Mouse (Mus musculus): ENCODE measurements around the gene Olfr1274-ps. TPM values are rescaled to one million over a fixed set of nuclear protein-coding genes. Genes with fewer than 3 reads are reported as not detected.
"Not testable (repeated sequence)": the region's sequence is repeated elsewhere in the genome, so short reads cannot be mapped to it uniquely, and the experiment has no call there.

Olfr1274-ps gene
- total RNA-seq (2021) = not detected

DNA sequence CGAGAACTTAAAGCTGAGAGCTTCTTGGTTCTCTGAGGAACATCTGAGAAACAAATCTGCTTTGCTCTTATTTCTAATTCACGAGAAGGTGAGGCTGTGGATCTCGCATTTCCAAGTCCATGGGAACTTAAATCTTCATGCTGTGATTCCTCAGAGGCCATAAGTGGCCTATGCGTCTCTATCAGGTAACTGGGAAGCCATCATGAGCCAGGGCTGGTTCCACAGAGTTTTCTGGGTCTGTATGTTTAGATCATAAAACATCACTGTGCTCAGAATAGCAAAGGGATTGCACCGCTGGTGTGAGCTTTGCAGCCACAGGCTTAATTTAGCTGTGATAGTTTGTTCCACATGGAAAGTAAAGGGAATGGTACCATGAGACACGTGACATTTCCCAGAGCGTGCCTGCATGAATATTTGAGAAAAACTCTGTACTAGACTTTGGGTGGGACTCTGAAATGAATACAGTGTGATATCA lies at the start of gene Olfr1274-ps:
TSS of gene Olfr1274-ps (plus strand) at position 51 of the 475 bp plus-strand sequence.
- intact Hi-C loops (cut with DNase I); DNase-seq (ENCODE audit: low spot score): not testable (repeated sequence)

GRCm38 (mm10) chr2:90351047-90351446 lies 47.4 kb upstream of the Olfr1274-ps start:
- intact Hi-C loops (cut with DNase I); DNase-seq (ENCODE audit: low spot score): not testable (repeated sequence)

GRCm38 (mm10) chr2:90351540-90351939 lies 46.9 kb upstream of the Olfr1274-ps start:
- intact Hi-C loops (cut with DNase I) = not testable (repeated sequence)

GRCm38 (mm10) chr2:90359229-90359628 lies 39.3 kb upstream of the Olfr1274-ps start:
- intact Hi-C loops (cut with DNase I) = not testable (repeated sequence)

More at GRCm38 (mm10) chr2:90351540-90351939, 46.9 kb upstream of the Olfr1274-ps start:
- DNase-seq (ENCODE audit: low spot score) = not testable (repeated sequence)

GRCm38 (mm10) chr2:90360199-90360598 lies 38.3 kb upstream of the Olfr1274-ps start:
- intact Hi-C loops (cut with DNase I) = not testable (repeated sequence)

More at GRCm38 (mm10) chr2:90359229-90359628, 39.3 kb upstream of the Olfr1274-ps start:
- not testable (repeated sequence) for DNase-seq (ENCODE audit: low spot score)

DNA sequence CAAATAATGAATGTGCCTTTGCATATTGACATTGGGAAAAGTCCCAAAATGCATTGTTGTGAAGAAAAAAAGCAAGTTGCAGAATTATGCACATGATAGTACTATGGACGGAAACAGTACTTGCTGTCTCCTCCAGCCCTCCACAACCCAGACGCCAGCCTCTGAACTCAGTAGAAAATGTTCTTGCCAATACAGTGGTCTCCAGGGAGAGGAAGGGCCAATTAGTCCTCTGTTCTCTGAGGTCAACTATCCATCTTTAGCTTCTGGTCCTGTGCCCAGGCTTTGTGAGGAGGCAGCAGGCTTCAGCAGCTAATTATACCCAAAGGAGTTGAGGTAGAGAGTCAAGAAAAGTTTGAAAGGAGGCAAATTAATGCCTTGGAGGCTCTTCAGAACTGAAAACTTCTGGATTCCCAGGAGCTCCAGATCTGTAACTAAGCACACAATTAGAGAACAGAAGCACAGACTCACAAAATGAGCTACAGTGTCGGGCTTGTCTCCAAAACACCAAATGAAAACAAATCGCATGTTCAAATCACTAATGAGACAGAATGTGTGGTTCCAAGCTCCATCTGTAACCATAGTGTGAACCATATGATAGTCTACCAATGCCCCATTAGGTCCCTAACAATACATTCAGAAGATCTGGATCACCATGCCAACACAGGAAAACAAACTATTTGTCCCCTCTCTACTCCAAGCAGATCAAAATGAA lies 15.8 kb downstream of the Olfr1274-ps start:
- DNase-seq (ENCODE audit: low spot score); intact Hi-C loops (cut with DNase I): not testable (repeated sequence)

More at GRCm38 (mm10) chr2:90360199-90360598, 38.3 kb upstream of the Olfr1274-ps start:
- DNase-seq (ENCODE audit: low spot score) = not testable (repeated sequence)

- DNase-seq (ENCODE audit: low spot score); intact Hi-C loops (cut with DNase I): not testable (repeated sequence)
Measured at GRCm38 (mm10) chr2:90422282-90422681, 23.8 kb downstream of the Olfr1274-ps start.

DNA sequence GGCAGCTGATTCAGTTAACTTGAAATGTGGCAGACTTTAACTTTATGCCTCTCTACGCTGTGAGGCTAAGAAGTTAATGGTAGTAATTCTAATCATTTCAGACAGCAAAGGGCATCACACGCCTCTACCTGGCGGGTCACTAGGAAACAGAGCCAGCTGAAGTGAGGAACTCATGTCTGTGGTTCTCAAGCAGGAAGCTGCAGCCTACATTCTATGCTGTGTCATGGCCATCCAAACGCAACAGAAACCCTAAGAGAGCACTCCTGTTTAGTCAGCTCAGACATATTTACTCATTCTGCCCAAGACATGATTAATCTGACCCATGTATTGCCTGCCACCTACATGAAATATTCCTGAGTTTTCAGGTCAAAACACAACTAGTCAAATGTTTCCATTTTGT lies 26.5 kb downstream of the Olfr1274-ps start:
- intact Hi-C loops (cut with DNase I) = not testable (repeated sequence)

GRCm38 (mm10) chr2:90428988-90429717 lies 30.7 kb downstream of the Olfr1274-ps start:
- intact Hi-C loops (cut with DNase I); DNase-seq (ENCODE audit: low spot score): not testable (repeated sequence)

More for the DNA sequence above, 26.5 kb downstream of the Olfr1274-ps start:
- not testable (repeated sequence) for DNase-seq (ENCODE audit: low spot score)

- DNase-seq (ENCODE audit: low spot score); intact Hi-C loops (cut with DNase I): not testable (repeated sequence)
Measured at GRCm38 (mm10) chr2:90429782-90430181, 31.3 kb downstream of the Olfr1274-ps start.

DNA sequence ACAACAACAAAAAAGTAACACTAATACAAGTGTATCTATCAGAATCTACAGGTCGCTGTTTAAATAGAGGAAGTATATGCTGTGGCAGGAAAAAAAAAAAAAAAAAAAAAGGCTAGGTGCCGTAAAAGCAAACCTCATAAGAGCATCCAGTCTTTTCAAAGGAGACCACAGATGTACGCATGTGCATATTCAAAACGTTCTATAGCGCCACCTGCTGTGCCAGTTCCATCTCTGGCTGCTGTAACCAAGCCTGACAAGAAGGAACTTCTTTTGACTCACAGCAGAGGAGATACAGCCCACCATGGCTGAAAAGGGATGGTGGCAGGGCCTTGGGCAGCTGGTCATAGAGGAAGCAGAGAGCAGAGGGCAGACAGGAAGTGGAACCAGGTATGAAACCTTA lies 39.0 kb downstream of the Olfr1274-ps start:
- DNase-seq (ENCODE audit: low spot score); intact Hi-C loops (cut with DNase I): not testable (repeated sequence)

DNA sequence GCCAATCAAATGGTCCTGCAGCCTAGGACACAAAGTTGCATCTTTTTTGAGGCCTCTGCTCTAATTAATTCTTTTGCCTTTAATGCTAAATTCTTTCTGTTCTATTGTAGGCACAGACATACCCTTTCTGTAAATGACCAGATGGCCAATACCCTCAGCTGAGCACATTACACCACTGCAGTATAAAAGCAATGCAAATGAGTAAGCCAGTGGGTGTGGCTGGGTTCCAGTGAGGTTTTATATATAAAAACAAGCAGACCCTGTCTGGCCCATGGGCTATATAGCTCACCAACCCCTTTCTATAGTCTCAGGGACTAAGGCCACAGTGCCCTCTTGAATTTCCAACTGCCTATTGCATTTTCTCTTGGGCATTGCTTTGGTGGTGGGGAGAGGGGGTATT lies 41.7 kb downstream of the Olfr1274-ps start:
- DNase-seq (ENCODE audit: low spot score); intact Hi-C loops (cut with DNase I): not testable (repeated sequence)

DNA sequence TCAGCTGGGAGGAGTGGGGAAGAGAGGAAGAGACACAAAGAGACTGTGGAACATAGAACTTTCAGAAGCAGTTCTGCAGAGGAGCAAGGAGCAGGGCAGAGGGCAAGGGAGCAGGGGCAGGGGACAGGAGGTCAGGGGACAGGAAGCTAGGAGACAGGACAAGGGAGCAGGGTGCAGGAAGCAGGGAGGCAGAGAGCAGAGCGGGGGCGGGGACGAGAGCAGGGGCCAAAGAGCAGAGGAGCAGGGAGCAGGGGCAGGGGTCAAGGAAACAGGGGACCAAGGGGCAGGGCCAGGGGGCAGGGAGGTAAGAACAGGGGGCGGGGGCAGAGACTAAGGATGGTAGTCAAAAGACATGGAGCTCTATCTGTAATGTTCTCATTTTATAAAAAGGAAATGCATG lies 43.3 kb downstream of the Olfr1274-ps start:
- intact Hi-C loops (cut with DNase I); DNase-seq (ENCODE audit: low spot score): not testable (repeated sequence)

GRCm38 (mm10) chr2:90443811-90444210 lies 45.3 kb downstream of the Olfr1274-ps start:
- intact Hi-C loops (cut with DNase I) = no loop called here
- DNase-seq (ENCODE audit: low spot score) = no peak

- DNase-seq (ENCODE audit: low spot score) = no peak
- intact Hi-C loops (cut with DNase I) = no loop called here
Measured at GRCm38 (mm10) chr2:90448967-90449740, 50.7 kb downstream of the Olfr1274-ps start.

DNA sequence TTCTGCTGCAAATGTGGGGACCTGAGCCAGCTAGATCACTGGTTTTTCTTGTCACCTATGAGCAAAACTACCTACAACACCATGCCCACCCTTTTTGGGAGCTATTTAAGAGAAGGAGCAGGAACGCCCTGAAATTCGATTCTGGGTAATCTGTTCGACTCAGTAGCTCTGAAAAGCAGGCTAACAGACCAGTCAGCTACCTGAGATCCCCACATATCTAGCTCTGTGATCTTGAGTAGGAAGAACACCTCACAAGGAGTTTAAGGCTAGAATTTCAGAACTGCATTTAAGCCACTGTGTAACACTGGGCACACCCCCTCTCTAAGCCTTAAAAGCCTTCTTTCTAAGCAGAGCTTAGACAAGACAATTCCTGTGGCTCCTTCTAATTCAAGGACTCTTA lies 53.9 kb downstream of the Olfr1274-ps start:
- DNase-seq (ENCODE audit: low spot score) = no peak
- intact Hi-C loops (cut with DNase I) = no loop called here
